Mouse (Mus musculus): ENCODE measurements around the gene Zfp706. TPM values are rescaled to one million over a fixed set of nuclear protein-coding genes. Genes with fewer than 3 reads are reported as not detected.

Gene Zfp706
- polyA plus RNA-seq, 1 experiment, result 199 TPM

- Histone ChIP-seq H3K4me3 (no peak overlapping the region), H3K4me2 (ENCODE audit: low read depth) (no peak overlapping the region), H3K79me2 (ENCODE audit: control insufficient read depth, insufficient read depth) (no peaks in the 10 kb centered on the region), H3K27me3 (ENCODE audit: control insufficient read depth, insufficient read depth, insufficient read length) (no peaks in the 10 kb centered on the region), H3ac (ENCODE audit: control insufficient read depth, insufficient read length) (no peak overlapping the region), H3K36me3 (ENCODE audit: control insufficient read depth, insufficient read depth) (no peaks in the 10 kb centered on the region)
- TF ChIP-seq TCF12 (IDR thresholded peaks at IDR 0.05; ENCODE audit: insufficient read depth, poor library complexity, severe bottlenecking) (no peak), MYOD1 (IDR thresholded peaks at IDR 0.05; ENCODE audit: control insufficient read depth in 1 of 3, insufficient read length in 2 of 3, low read depth in 2 of 3) (no peak), E2F4 (IDR thresholded peaks at IDR 0.05; ENCODE audit: insufficient read depth) (no peak), MAX (IDR thresholded peaks at IDR 0.05; ENCODE audit: low read depth) (no peak), REST (IDR thresholded peaks at IDR 0.05; ENCODE audit: insufficient read depth, insufficient read length) (no peak), TCF3 (IDR thresholded peaks at IDR 0.05; ENCODE audit: insufficient read length, low read depth) (no peak)
Measured at GRCm38 (mm10) chr15:37019434-37019833, 11.9 kb upstream of the Zfp706 start.

DNA sequence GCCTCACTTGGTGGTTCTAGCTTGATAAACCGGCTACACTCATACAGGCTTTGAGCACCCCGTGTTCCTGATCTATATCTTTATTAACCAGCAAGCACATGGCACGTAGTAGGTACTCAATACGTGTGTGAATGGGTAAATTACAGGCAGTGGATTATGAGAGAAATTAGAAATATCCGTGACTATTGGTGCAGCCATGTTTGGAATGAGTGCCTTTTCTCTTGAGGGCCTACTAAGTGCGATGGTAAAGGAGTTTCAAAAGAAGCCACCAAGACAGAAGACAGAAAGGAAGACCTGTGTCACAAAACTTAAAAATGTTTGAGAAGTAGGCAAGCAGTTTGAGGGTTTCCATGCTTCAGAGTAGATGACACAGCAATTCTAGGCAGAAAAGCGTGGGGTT, 4.3 kb upstream of the Zfp706 start:
- H3K4me2 ChIP-seq (ENCODE audit: low read depth), result no peak overlapping the region
- H3K4me3 ChIP-seq, result no peak overlapping the region
- TF ChIP-seq POLR2A (IDR thresholded peaks at IDR 0.05; ENCODE audit: insufficient read length, low read depth), result no peak
- TF ChIP-seq POLR2AphosphoS2 (IDR thresholded peaks at IDR 0.05; ENCODE audit: insufficient read length, low read depth), result no peak
- no peak for TF ChIP-seq CEBPB (IDR thresholded peaks at IDR 0.05; ENCODE audit: insufficient read depth, poor library complexity, severe bottlenecking)
- TF ChIP-seq MAX (IDR thresholded peaks at IDR 0.05; ENCODE audit: low read depth), result no peak
- TF ChIP-seq MYOG (IDR thresholded peaks at IDR 0.05; ENCODE audit: control insufficient read depth in 1 of 3, insufficient read depth in 1 of 3, insufficient read length in 2 of 3, low read depth in 2 of 3), result no peak
- no peak for TF ChIP-seq USF1 (IDR thresholded peaks at IDR 0.05; ENCODE audit: low read depth)
- TF ChIP-seq TCF12 (IDR thresholded peaks at IDR 0.05; ENCODE audit: insufficient read depth, poor library complexity, severe bottlenecking), result no peak
- TF ChIP-seq SRF (IDR thresholded peaks at IDR 0.05; ENCODE audit: control insufficient read depth, insufficient read length, low read depth), result no peak
- no peak for TF ChIP-seq E2F4 (IDR thresholded peaks at IDR 0.05; ENCODE audit: insufficient read depth)
- no peaks in the 10 kb centered on the region for H3K36me3 ChIP-seq (ENCODE audit: control insufficient read depth, insufficient read depth)
- peaks cover 1% of the 10 kb centered on the region for H3K79me2 ChIP-seq (ENCODE audit: control insufficient read depth, insufficient read depth)
- no peak overlapping the region for H3ac ChIP-seq (ENCODE audit: control insufficient read depth, insufficient read length)
- H3K27me3 ChIP-seq (ENCODE audit: control insufficient read depth, insufficient read depth, insufficient read length), result no peaks in the 10 kb centered on the region

DNA sequence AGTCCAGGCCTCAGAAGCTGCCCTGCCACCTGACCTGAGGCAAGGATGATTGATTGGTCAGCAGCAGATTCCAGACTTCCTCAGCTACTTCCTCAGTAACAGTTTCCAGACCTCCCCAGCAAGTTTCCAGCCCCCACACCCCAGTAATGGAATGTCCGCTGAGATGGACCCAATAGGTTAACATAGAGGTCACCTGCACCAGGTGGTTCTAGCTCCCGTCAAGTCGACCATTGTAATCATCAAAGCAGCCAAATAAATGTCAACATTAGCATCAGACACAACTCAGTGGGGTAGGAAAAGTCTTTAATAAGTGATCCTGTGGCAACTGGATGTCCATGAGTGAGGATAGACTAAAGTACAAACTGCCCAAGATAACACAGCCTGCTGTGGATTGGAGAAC, 3.7 kb upstream of the Zfp706 start:
- TF ChIP-seq CEBPB (IDR thresholded peaks at IDR 0.05; ENCODE audit: insufficient read depth, poor library complexity, severe bottlenecking) (no peak), MAX (IDR thresholded peaks at IDR 0.05; ENCODE audit: low read depth) (no peak), MYOD1 (IDR thresholded peaks at IDR 0.05; ENCODE audit: control insufficient read depth in 1 of 3, insufficient read length in 2 of 3, low read depth in 2 of 3) (no peak), USF1 (IDR thresholded peaks at IDR 0.05; ENCODE audit: low read depth) (no peak), REST (IDR thresholded peaks at IDR 0.05; ENCODE audit: insufficient read depth, insufficient read length) (no peak), TCF3 (IDR thresholded peaks at IDR 0.05; ENCODE audit: insufficient read length, low read depth) (no peak), POLR2A (IDR thresholded peaks at IDR 0.05; ENCODE audit: insufficient read length, low read depth) (no peak), MYOG (IDR thresholded peaks at IDR 0.05; ENCODE audit: control insufficient read depth in 1 of 3, insufficient read depth in 1 of 3, insufficient read length in 2 of 3, low read depth in 2 of 3) (no peak), POLR2AphosphoS2 (IDR thresholded peaks at IDR 0.05; ENCODE audit: insufficient read length, low read depth) (no peak), E2F4 (IDR thresholded peaks at IDR 0.05; ENCODE audit: insufficient read depth) (no peak)
- Histone ChIP-seq H3K27me3 (ENCODE audit: control insufficient read depth, insufficient read depth, insufficient read length) (no peaks in the 10 kb centered on the region), H3K36me3 (ENCODE audit: control insufficient read depth, insufficient read depth) (no peaks in the 10 kb centered on the region), H3K79me2 (ENCODE audit: control insufficient read depth, insufficient read depth) (peaks cover 7% of the 10 kb centered on the region), H3K4me2 (ENCODE audit: low read depth) (no peak overlapping the region), H3K4me3 (no peak overlapping the region), H3ac (ENCODE audit: control insufficient read depth, insufficient read length) (no peak overlapping the region)

- Histone ChIP-seq H3ac (ENCODE audit: control insufficient read depth, insufficient read length) (no peak overlapping the region), H3K79me2 (ENCODE audit: control insufficient read depth, insufficient read depth) (peaks cover 35% of the 10 kb centered on the region), H3K27me3 (ENCODE audit: control insufficient read depth, insufficient read depth, insufficient read length) (no peaks in the 10 kb centered on the region), H3K4me3 (peak overlapping the region; percentile 55), H3K36me3 (ENCODE audit: control insufficient read depth, insufficient read depth) (peaks cover 4% of the 10 kb centered on the region), H3K4me2 (ENCODE audit: low read depth) (no peak overlapping the region)
- TF ChIP-seq USF1 (IDR thresholded peaks at IDR 0.05; ENCODE audit: low read depth), result no peak
- TF ChIP-seq POLR2AphosphoS2 (IDR thresholded peaks at IDR 0.05; ENCODE audit: insufficient read length, low read depth), result no peak
- TF ChIP-seq MYOD1 (IDR thresholded peaks at IDR 0.05; ENCODE audit: control insufficient read depth in 1 of 3, insufficient read length in 2 of 3, low read depth in 2 of 3), result no peak
- no peak for TF ChIP-seq POLR2A (IDR thresholded peaks at IDR 0.05; ENCODE audit: insufficient read length, low read depth)
- no peak for TF ChIP-seq E2F4 (IDR thresholded peaks at IDR 0.05; ENCODE audit: insufficient read depth)
- no peak for TF ChIP-seq REST (IDR thresholded peaks at IDR 0.05; ENCODE audit: insufficient read depth, insufficient read length)
- no peak for TF ChIP-seq SRF (IDR thresholded peaks at IDR 0.05; ENCODE audit: control insufficient read depth, insufficient read length, low read depth)
- TF ChIP-seq TCF3 (IDR thresholded peaks at IDR 0.05; ENCODE audit: insufficient read length, low read depth), result no peak
- no peak for TF ChIP-seq MYOG (IDR thresholded peaks at IDR 0.05; ENCODE audit: control insufficient read depth in 1 of 3, insufficient read depth in 1 of 3, insufficient read length in 2 of 3, low read depth in 2 of 3)
- TF ChIP-seq CEBPB (IDR thresholded peaks at IDR 0.05; ENCODE audit: insufficient read depth, poor library complexity, severe bottlenecking), result no peak
- no peak for TF ChIP-seq TCF12 (IDR thresholded peaks at IDR 0.05; ENCODE audit: insufficient read depth, poor library complexity, severe bottlenecking)
Measured at GRCm38 (mm10) chr15:37008546-37008945, 973 bp upstream of the Zfp706 start.

DNA sequence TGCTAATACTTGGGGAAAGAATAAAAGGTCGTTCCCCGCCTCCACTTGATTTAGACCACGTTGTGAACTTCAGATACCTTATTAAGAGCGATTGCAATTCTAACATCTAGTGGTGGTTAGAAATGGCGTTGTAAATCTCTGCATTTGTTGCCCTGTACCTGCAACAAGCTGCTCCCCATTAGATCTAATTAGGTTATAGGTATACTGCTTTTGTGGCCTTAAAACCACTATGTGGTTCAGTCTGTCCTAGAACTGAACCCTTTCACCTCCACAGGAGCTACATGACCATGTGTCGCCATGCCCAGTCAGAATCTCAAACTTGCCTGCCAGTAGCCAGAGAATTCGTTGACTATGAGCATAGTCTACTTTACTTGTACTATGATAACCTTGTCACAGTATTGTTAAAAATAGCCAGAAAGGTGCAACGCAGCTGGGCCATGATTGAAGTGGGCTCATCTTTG, 416 bp upstream of the Zfp706 start:
- Histone ChIP-seq H3K79me2 (ENCODE audit: control insufficient read depth, insufficient read depth) (peaks cover 40% of the 10 kb centered on the region), H3K4me3 (peak overlapping the region; percentile 55), H3K36me3 (ENCODE audit: control insufficient read depth, insufficient read depth) (peaks cover 10% of the 10 kb centered on the region), H3K27me3 (ENCODE audit: control insufficient read depth, insufficient read depth, insufficient read length) (no peaks in the 10 kb centered on the region), H3ac (ENCODE audit: control insufficient read depth, insufficient read length) (peak overlapping the region; percentile 88), H3K4me2 (ENCODE audit: low read depth) (peak overlapping the region; percentile 99)
- TF ChIP-seq MYOD1 (IDR thresholded peaks at IDR 0.05; ENCODE audit: control insufficient read depth in 1 of 3, insufficient read length in 2 of 3, low read depth in 2 of 3), result no peak
- TF ChIP-seq POLR2A (IDR thresholded peaks at IDR 0.05; ENCODE audit: insufficient read length, low read depth), result peak; percentile 20
- TF ChIP-seq POLR2AphosphoS2 (IDR thresholded peaks at IDR 0.05; ENCODE audit: insufficient read length, low read depth), result peak; percentile 60

All from myocyte (in vitro differentiated cells).